Mouse (Mus musculus) neural tube, embryonic 12.5 days (tissue): ENCODE results near the gene Ankzf1. TPM values are rescaled to one million over a fixed set of nuclear protein-coding genes. Genes with fewer than 3 reads are reported as not detected.
"Not testable (repeated sequence)": the region's sequence is repeated elsewhere in the genome, so short reads cannot be mapped to it uniquely, and the experiment has no call there.

Experiments used
- ATAC-seq: fragments of 200-750 bp; cut with Nextera tagmentation; 2 replicates; pipeline ENCODE4 v1.8.0; 2017; ENCODE audit warnings: low read depth, mild to moderate bottlenecking, moderate TSS enrichment, moderate library complexity; ENCODE audit not compliant: low FRiP score
- H3K27ac ChIP-seq: fragments of 300-500 bp; sonication (generic); 2 replicates; pipeline ENCODE4 v1.5.1; 2016
- H3K27me3 ChIP-seq: fragments of 300-500 bp; sonication (generic); replicated peaks from 2 replicates; pipeline ENCODE4 v1.6.1; 2016; ENCODE audit warnings: mild to moderate bottlenecking
- H3K36me3 ChIP-seq: fragments of 300-500 bp; sonication (generic); 2 replicates; pipeline ENCODE4 v1.6.1; 2016; ENCODE audit warnings: mild to moderate bottlenecking
- H3K4me1 ChIP-seq: fragments of 300-500 bp; sonication (generic); 2 replicates; pipeline ENCODE4 v1.6.1; 2016
- H3K4me2 ChIP-seq: fragments of 300-500 bp; sonication (generic); replicated peaks from 2 replicates; pipeline ENCODE4 v1.6.1; 2016; ENCODE audit warnings: mild to moderate bottlenecking
- H3K4me3 ChIP-seq: fragments of 300-500 bp; sonication (generic); 2 replicates; pipeline ENCODE4 v1.5.1; 2016
- H3K9ac ChIP-seq: fragments of 300-500 bp; sonication (generic); 2 replicates; pipeline ENCODE4 v1.6.1; 2016; ENCODE audit warnings: mild to moderate bottlenecking
- H3K9me3 ChIP-seq: fragments of 300-500 bp; sonication (generic); 2 replicates; pipeline ENCODE4 v1.6.1; 2016; ENCODE audit warnings: mild to moderate bottlenecking
- WGBS: fragments of 180-500 bp; shearing (Covaris S2); methylation state at CpG from one replicate; pipeline ENCODE4 v1.1.7; 2016; 5-methylcytosine and 5-hydroxymethylcytosine counted together
- polyA plus RNA-seq: library from polyadenylated mRNA; unstranded; fragments of >200 nt; fragmentation: Nextera tagmentation; extraction: Ambion mirVana; gene quantifications from 2 replicates; pipeline ENCODE4 v1.2.1, GENCODE M21; 2016

Ankzf1 gene
- polyA plus RNA-seq, 1 experiment from 2014 or later: 25.2 TPM

GRCm38 (mm10) chr1:75231224-75231623, 39.3 kb downstream of the Ankzf1 start:
- ATAC-seq: no peak
- peaks cover 3% of the 10 kb centered on the region; the same call in 1 of the 2 replicates for H3K4me1 ChIP-seq
- no peak overlapping the region for H3K4me3 ChIP-seq
- 75% methylated on average over 4 of the region's 4 CpGs for WGBS
- no peaks in the 10 kb centered on the region for H3K9me3 ChIP-seq
- H3K27ac ChIP-seq: no peak overlapping the region
- no peaks in the 10 kb centered on the region for H3K27me3 ChIP-seq
- H3K9ac ChIP-seq: no peak overlapping the region
- no peak overlapping the region for H3K4me2 ChIP-seq
- H3K36me3 ChIP-seq: no peaks in the 10 kb centered on the region

GRCm38 (mm10) chr1:75231664-75232152, 39.8 kb downstream of the Ankzf1 start, which contains the start of gene A630095N17Rik:
A630095N17Rik (minus strand) TSS chr1:75232102.
- peaks cover 5% of the 10 kb centered on the region for H3K4me1 ChIP-seq
- H3K9me3 ChIP-seq: no peaks in the 10 kb centered on the region
- no peak for ATAC-seq
- no peak within 1 kb of the TSS for H3K9ac ChIP-seq
- H3K4me2 ChIP-seq: no peak within 1 kb of the TSS
- H3K27ac ChIP-seq: no peak within 1 kb of the TSS
- H3K27me3 ChIP-seq: no peaks in the 10 kb centered on the region
- H3K4me3 ChIP-seq: no peak within 1 kb of the TSS
- 74% methylated on average over 5 of the region's 5 CpGs for WGBS
- H3K36me3 ChIP-seq: no peaks in the 10 kb centered on the region

GRCm38 (mm10) chr1:75232489-75232888, 40.5 kb downstream of the Ankzf1 start:
- 65% methylated on average over 4 of the region's 4 CpGs for WGBS
- not testable (repeated sequence) for H3K27ac ChIP-seq, H3K27me3 ChIP-seq, H3K9ac ChIP-seq, H3K36me3 ChIP-seq, ATAC-seq, H3K9me3 ChIP-seq, H3K4me3 ChIP-seq, H3K4me2 ChIP-seq
- H3K4me1 ChIP-seq: peaks cover 13% of the 10 kb centered on the region

GRCm38 (mm10) chr1:75234606-75235005, 42.7 kb downstream of the Ankzf1 start:
- H3K27ac ChIP-seq: no peak overlapping the region
- H3K9me3 ChIP-seq: no peaks in the 10 kb centered on the region
- no peak overlapping the region for H3K9ac ChIP-seq
- no peak overlapping the region for H3K4me2 ChIP-seq
- peaks cover 13% of the 10 kb centered on the region for H3K4me1 ChIP-seq
- H3K27me3 ChIP-seq: no peaks in the 10 kb centered on the region
- H3K4me3 ChIP-seq: no peak overlapping the region
- H3K36me3 ChIP-seq: 0 out of 2 replicates have a peak, but pooled peaks cover 3% of the 10 kb centered on the region
- WGBS: 2% methylated on average over 8 of the region's 8 CpGs
- peak; percentile 42 for ATAC-seq

- peak within 1 kb of the TSS; percentile 57 for H3K4me3 ChIP-seq
- peaks cover 16% of the 10 kb centered on the region for H3K36me3 ChIP-seq
- WGBS: under 1% methylated on average over 64 of the region's 64 CpGs
- H3K4me2 ChIP-seq: peak within 1 kb of the TSS; percentile 85
- peak within 1 kb of the TSS; percentile 51; the same call in 1 of the 2 replicates for H3K27ac ChIP-seq
- H3K9me3 ChIP-seq: no peaks in the 10 kb centered on the region
- H3K4me1 ChIP-seq: peaks cover 13% of the 10 kb centered on the region
- peak within 1 kb of the TSS; percentile 70 for H3K9ac ChIP-seq
- H3K27me3 ChIP-seq: no peaks in the 10 kb centered on the region
- ATAC-seq: peak; percentile 88
These were observed 44.4 kb downstream of the Ankzf1 start, which contains the start of gene Dnajb2 for GRCm38 (mm10) chr1:75236117-75237050. Dnajb2 (plus strand) TSS chr1:75236406.

GRCm38 (mm10) chr1:75239591-75239990, 47.6 kb downstream of the Ankzf1 start:
- Histone ChIP-seq H3K4me1 (peaks cover 13% of the 10 kb centered on the region), H3K27me3 (no peaks in the 10 kb centered on the region), H3K4me3 (no peak overlapping the region), H3K4me2 (no peak overlapping the region), H3K27ac (no peak overlapping the region), H3K9ac (no peak overlapping the region), H3K9me3 (no peaks in the 10 kb centered on the region), H3K36me3 (peaks cover 31% of the 10 kb centered on the region)
- 88% methylated on average over 10 of the region's 10 CpGs for WGBS
- no peak for ATAC-seq

- peaks cover 35% of the 10 kb centered on the region for H3K36me3 ChIP-seq
- no peak overlapping the region for H3K27ac ChIP-seq
- 0 out of 2 replicates have a peak, but pooled peaks cover 7% of the 10 kb centered on the region for H3K4me1 ChIP-seq
- no peak overlapping the region for H3K9ac ChIP-seq
- no peaks in the 10 kb centered on the region for H3K27me3 ChIP-seq
- H3K4me3 ChIP-seq: no peak overlapping the region
- no peaks in the 10 kb centered on the region for H3K9me3 ChIP-seq
- ATAC-seq: no peak
- H3K4me2 ChIP-seq: no peak overlapping the region
- 88% methylated on average over 14 of the region's 14 CpGs for WGBS
These were observed 51.5 kb downstream of the Ankzf1 start for GRCm38 (mm10) chr1:75243411-75243810.

GRCm38 (mm10) chr1:75244175-75244826, 52.4 kb downstream of the Ankzf1 start:
- Histone ChIP-seq H3K27me3 (no peaks in the 10 kb centered on the region), H3K9ac (no peak overlapping the region), H3K36me3 (peaks cover 35% of the 10 kb centered on the region), H3K4me1 (0 out of 2 replicates have a peak, but pooled peaks cover 7% of the 10 kb centered on the region), H3K4me2 (no peak overlapping the region), H3K4me3 (no peak overlapping the region), H3K9me3 (no peaks in the 10 kb centered on the region), H3K27ac (no peak overlapping the region)
- WGBS: 85% methylated on average over 12 of the region's 12 CpGs
- ATAC-seq: 0 out of 2 replicates have a peak, but pooled peaks have one; percentile 5

- 13% methylated on average over 4 of the region's 4 CpGs for WGBS
- ATAC-seq: peak; percentile 19; the same call in 1 of the 2 replicates
These were observed 52.9 kb downstream of the Ankzf1 start for GRCm38 (mm10) chr1:75244836-75245235.

GRCm38 (mm10) chr1:75247071-75247930, 55.4 kb downstream of the Ankzf1 start:
- ATAC-seq: no peak
- Histone ChIP-seq H3K4me3 (no peak overlapping the region), H3K9ac (0 out of 2 replicates have a peak overlapping the region, but pooled peaks have one; percentile 3), H3K9me3 (no peaks in the 10 kb centered on the region), H3K27me3 (no peaks in the 10 kb centered on the region), H3K27ac (no peak overlapping the region), H3K36me3 (peaks cover 18% of the 10 kb centered on the region; the same call in 1 of the 2 replicates), H3K4me2 (no peak overlapping the region), H3K4me1 (peaks cover 14% of the 10 kb centered on the region)
- WGBS: 84% methylated on average over 16 of the region's 16 CpGs

More at GRCm38 (mm10) chr1:75244836-75245235, 52.9 kb downstream of the Ankzf1 start:
- Histone ChIP-seq H3K27me3 (no peaks in the 10 kb centered on the region), H3K36me3 (peaks cover 30% of the 10 kb centered on the region), H3K27ac (no peak overlapping the region), H3K4me3 (no peak overlapping the region), H3K4me1 (0 out of 2 replicates have a peak, but pooled peaks cover 7% of the 10 kb centered on the region), H3K9ac (no peak overlapping the region), H3K9me3 (no peaks in the 10 kb centered on the region), H3K4me2 (no peak overlapping the region)

- no peak for ATAC-seq
These were observed 56.3 kb downstream of the Ankzf1 start for GRCm38 (mm10) chr1:75248041-75248772.

More at GRCm38 (mm10) chr1:75248041-75248772, 56.3 kb downstream of the Ankzf1 start:
- Histone ChIP-seq H3K27ac (no peak overlapping the region), H3K27me3 (0 out of 2 replicates have a peak, but pooled peaks cover 5% of the 10 kb centered on the region), H3K4me3 (no peak overlapping the region), H3K4me2 (no peak overlapping the region), H3K9ac (no peak overlapping the region; the same call in 1 of the 2 replicates), H3K36me3 (peaks cover 18% of the 10 kb centered on the region; the same call in 1 of the 2 replicates), H3K4me1 (peaks cover 14% of the 10 kb centered on the region), H3K9me3 (no peaks in the 10 kb centered on the region)
- 63% methylated on average over 9 of the region's 9 CpGs for WGBS
